Mouse (Mus musculus): ENCODE data around the gene Slc30a2. TPM values are rescaled to one million over a fixed set of nuclear protein-coding genes. Genes with fewer than 3 reads are reported as not detected.

Slc30a2 gene
- polyA plus RNA-seq, 1 experiment = 21.3 TPM

GRCm38 (mm10) chr4:134300316-134300715, 42.7 kb upstream of the Slc30a2 start:
- Histone ChIP-seq H3K27me3 (ENCODE audit: control insufficient read depth, insufficient read depth, low read length) (no peaks in the 10 kb centered on the region), H3K4me3 (ENCODE audit: control insufficient read depth, low read depth, low read length) (no peak overlapping the region), H3K4me1 (ENCODE audit: control insufficient read depth, insufficient read depth, low read length) (no peaks in the 10 kb centered on the region), H3K27ac (ENCODE audit: control insufficient read depth, insufficient read depth, low read depth, low read length) (no peak overlapping the region), H3K36me3 (ENCODE audit: control insufficient read depth, insufficient read depth, low read length) (no peaks in the 10 kb centered on the region)
- no peak for TF ChIP-seq CTCF (IDR thresholded peaks at IDR 0.05; ENCODE audit: control insufficient read depth, insufficient read depth, insufficient replicate concordance, low read depth, low read length)
- TF ChIP-seq POLR2A (IDR thresholded peaks at IDR 0.05; ENCODE audit: control insufficient read depth, low read depth, low read length) = no peak

GRCm38 (mm10) chr4:134302084-134302483, 40.9 kb upstream of the Slc30a2 start:
- no peak overlapping the region for H3K27ac ChIP-seq (ENCODE audit: control insufficient read depth, insufficient read depth, low read depth, low read length)
- TF ChIP-seq POLR2A (IDR thresholded peaks at IDR 0.05; ENCODE audit: control insufficient read depth, low read depth, low read length) (no peak), CTCF (IDR thresholded peaks at IDR 0.05; ENCODE audit: control insufficient read depth, insufficient read depth, insufficient replicate concordance, low read depth, low read length) (no peak)
- H3K4me1 ChIP-seq (ENCODE audit: control insufficient read depth, insufficient read depth, low read length) = no peaks in the 10 kb centered on the region
- no peak overlapping the region for H3K4me3 ChIP-seq (ENCODE audit: control insufficient read depth, low read depth, low read length)
- H3K27me3 ChIP-seq (ENCODE audit: control insufficient read depth, insufficient read depth, low read length) = no peaks in the 10 kb centered on the region
- H3K36me3 ChIP-seq (ENCODE audit: control insufficient read depth, insufficient read depth, low read length) = no peaks in the 10 kb centered on the region

GRCm38 (mm10) chr4:134306963-134307362, 36.0 kb upstream of the Slc30a2 start:
- no peak for TF ChIP-seq POLR2A (IDR thresholded peaks at IDR 0.05; ENCODE audit: control insufficient read depth, low read depth, low read length)
- TF ChIP-seq CTCF (IDR thresholded peaks at IDR 0.05; ENCODE audit: control insufficient read depth, insufficient read depth, insufficient replicate concordance, low read depth, low read length) = no peak
- no peak overlapping the region for H3K27ac ChIP-seq (ENCODE audit: control insufficient read depth, insufficient read depth, low read depth, low read length)

GRCm38 (mm10) chr4:134307367-134308072, 35.5 kb upstream of the Slc30a2 start:
- Histone ChIP-seq H3K4me1 (ENCODE audit: control insufficient read depth, insufficient read depth, low read length) (no peaks in the 10 kb centered on the region; the same call in 1 of the 2 replicates), H3K27ac (ENCODE audit: control insufficient read depth, insufficient read depth, low read depth, low read length) (no peak overlapping the region), H3K27me3 (ENCODE audit: control insufficient read depth, insufficient read depth, low read length) (no peaks in the 10 kb centered on the region), H3K36me3 (ENCODE audit: control insufficient read depth, insufficient read depth, low read length) (no peaks in the 10 kb centered on the region), H3K4me3 (ENCODE audit: control insufficient read depth, low read depth, low read length) (no peak overlapping the region)
- TF ChIP-seq CTCF (IDR thresholded peaks at IDR 0.05; ENCODE audit: control insufficient read depth, insufficient read depth, insufficient replicate concordance, low read depth, low read length) (peak; percentile 30; the same call in 1 of the 2 replicates), POLR2A (IDR thresholded peaks at IDR 0.05; ENCODE audit: control insufficient read depth, low read depth, low read length) (no peak)

More at GRCm38 (mm10) chr4:134306963-134307362, 36.0 kb upstream of the Slc30a2 start:
- Histone ChIP-seq H3K27me3 (ENCODE audit: control insufficient read depth, insufficient read depth, low read length) (no peaks in the 10 kb centered on the region), H3K4me1 (ENCODE audit: control insufficient read depth, insufficient read depth, low read length) (no peaks in the 10 kb centered on the region; the same call in 1 of the 2 replicates), H3K36me3 (ENCODE audit: control insufficient read depth, insufficient read depth, low read length) (no peaks in the 10 kb centered on the region), H3K4me3 (ENCODE audit: control insufficient read depth, low read depth, low read length) (no peak overlapping the region)

GRCm38 (mm10) chr4:134310106-134310505, 32.9 kb upstream of the Slc30a2 start:
- Histone ChIP-seq H3K27me3 (ENCODE audit: control insufficient read depth, insufficient read depth, low read length) (no peaks in the 10 kb centered on the region), H3K36me3 (ENCODE audit: control insufficient read depth, insufficient read depth, low read length) (no peaks in the 10 kb centered on the region), H3K4me3 (ENCODE audit: control insufficient read depth, low read depth, low read length) (no peak overlapping the region), H3K27ac (ENCODE audit: control insufficient read depth, insufficient read depth, low read depth, low read length) (no peak overlapping the region), H3K4me1 (ENCODE audit: control insufficient read depth, insufficient read depth, low read length) (peaks cover 2% of the 10 kb centered on the region)
- TF ChIP-seq POLR2A (IDR thresholded peaks at IDR 0.05; ENCODE audit: control insufficient read depth, low read depth, low read length) (no peak), CTCF (IDR thresholded peaks at IDR 0.05; ENCODE audit: control insufficient read depth, insufficient read depth, insufficient replicate concordance, low read depth, low read length) (no peak)

GRCm38 (mm10) chr4:134310656-134311055, 32.3 kb upstream of the Slc30a2 start:
- Histone ChIP-seq H3K36me3 (ENCODE audit: control insufficient read depth, insufficient read depth, low read length) (no peaks in the 10 kb centered on the region), H3K4me1 (ENCODE audit: control insufficient read depth, insufficient read depth, low read length) (peaks cover 4% of the 10 kb centered on the region)

GRCm38 (mm10) chr4:134311784-134312183, 31.2 kb upstream of the Slc30a2 start:
- peaks cover 11% of the 10 kb centered on the region for H3K4me1 ChIP-seq (ENCODE audit: control insufficient read depth, insufficient read depth, low read length)
- no peak for TF ChIP-seq CTCF (IDR thresholded peaks at IDR 0.05; ENCODE audit: control insufficient read depth, insufficient read depth, insufficient replicate concordance, low read depth, low read length)
- no peak for TF ChIP-seq POLR2A (IDR thresholded peaks at IDR 0.05; ENCODE audit: control insufficient read depth, low read depth, low read length)

More at GRCm38 (mm10) chr4:134310656-134311055, 32.3 kb upstream of the Slc30a2 start:
- Histone ChIP-seq H3K4me3 (ENCODE audit: control insufficient read depth, low read depth, low read length) (no peak overlapping the region), H3K27ac (ENCODE audit: control insufficient read depth, insufficient read depth, low read depth, low read length) (no peak overlapping the region), H3K27me3 (ENCODE audit: control insufficient read depth, insufficient read depth, low read length) (no peaks in the 10 kb centered on the region)
- TF ChIP-seq CTCF (IDR thresholded peaks at IDR 0.05; ENCODE audit: control insufficient read depth, insufficient read depth, insufficient replicate concordance, low read depth, low read length) (no peak), POLR2A (IDR thresholded peaks at IDR 0.05; ENCODE audit: control insufficient read depth, low read depth, low read length) (no peak)

More at GRCm38 (mm10) chr4:134311784-134312183, 31.2 kb upstream of the Slc30a2 start:
- Histone ChIP-seq H3K36me3 (ENCODE audit: control insufficient read depth, insufficient read depth, low read length) (no peaks in the 10 kb centered on the region), H3K27ac (ENCODE audit: control insufficient read depth, insufficient read depth, low read depth, low read length) (no peak overlapping the region), H3K4me3 (ENCODE audit: control insufficient read depth, low read depth, low read length) (no peak overlapping the region), H3K27me3 (ENCODE audit: control insufficient read depth, insufficient read depth, low read length) (no peaks in the 10 kb centered on the region)
